7 mouse cellular contexts compared by ENCODE assay signal in genomic region chr12:39048958-39049357, GRCm38 (mm10).
DNase-seq lines count a peak whose midpoint lies in the region; ATAC-seq and TF ChIP-seq lines count a peak whose summit lies in the region.

No protein-coding gene starts in this region.

- H3K4me1 ChIP-seq in kidney, adult 2 months (ENCODE audit: control insufficient read depth, insufficient read depth, low read length), result no peaks in the 10 kb centered on the region
- no peaks in the 10 kb centered on the region for H3K4me1 ChIP-seq in kidney, embryonic 14.5 days (ENCODE audit: control insufficient read depth, insufficient read depth, low read length)
- H3K4me1 ChIP-seq in E14TG2a.4 (replicated peaks; ENCODE audit: low read depth, low read length), result no peaks in the 10 kb centered on the region
- H3K4me1 ChIP-seq in thymus, adult 2 months (replicated peaks; ENCODE audit: control insufficient read depth, insufficient read depth, low read length), result no peaks in the 10 kb centered on the region

- peak; percentile 8 for DNase-seq in kidney, adult 2 months
- DNase-seq in R1 (ENCODE audit: low read depth, low spot score), result peak; percentile 61
- DNase-seq in thymus, adult 2 months, result no peak
- DNase-seq in thymus, postnatal 14 days, result no peak

- H3K27ac ChIP-seq in kidney, adult 2 months (ENCODE audit: insufficient read depth, low read depth, low read length), result no peak overlapping the region
- no peak overlapping the region for H3K27ac ChIP-seq in kidney, embryonic 14.5 days (ENCODE audit: low read depth, low read length)
- no peak overlapping the region for H3K27ac ChIP-seq in thymus, adult 2 months (ENCODE audit: control insufficient read depth, insufficient read depth, low read length)

- no peaks in the 10 kb centered on the region for H3K9me3 ChIP-seq in kidney, embryonic 14.5 days (ENCODE audit: control insufficient read depth, low read length)
- H3K9me3 ChIP-seq in E14TG2a.4 (ENCODE audit: low read length), result no peaks in the 10 kb centered on the region

- H3K27me3 ChIP-seq in kidney, adult 2 months (replicated peaks; ENCODE audit: control insufficient read depth, insufficient read depth, low read length), result no peaks in the 10 kb centered on the region
- no peaks in the 10 kb centered on the region for H3K27me3 ChIP-seq in kidney, embryonic 14.5 days (ENCODE audit: control insufficient read depth, insufficient read depth, low read length)
- no peaks in the 10 kb centered on the region for H3K27me3 ChIP-seq in E14TG2a.4 (ENCODE audit: insufficient read depth, low read length)
- no peaks in the 10 kb centered on the region for H3K27me3 ChIP-seq in thymus, adult 2 months (ENCODE audit: control insufficient read depth, insufficient read depth, low read length)

- H3K4me2 ChIP-seq in kidney, embryonic 14.5 days (replicated peaks; ENCODE audit: low read depth, low read length), result no peak overlapping the region

- no peak overlapping the region for H3K4me3 ChIP-seq in kidney, adult 2 months (ENCODE audit: insufficient read depth, low read depth, low read length)
- H3K4me3 ChIP-seq in kidney, embryonic 14.5 days (ENCODE audit: low read length), result no peak overlapping the region
- no peak overlapping the region for H3K4me3 ChIP-seq in E14TG2a.4 (replicated peaks; ENCODE audit: low read length)
- H3K4me3 ChIP-seq in thymus, adult 2 months (ENCODE audit: control insufficient read depth, insufficient read depth, low read length), result no peak overlapping the region

- H3K36me3 ChIP-seq in kidney, adult 2 months (ENCODE audit: control insufficient read depth, insufficient read depth, low read length), result no peaks in the 10 kb centered on the region
- H3K36me3 ChIP-seq in kidney, embryonic 14.5 days (ENCODE audit: control insufficient read depth, insufficient read depth, low read length), result no peaks in the 10 kb centered on the region
- H3K36me3 ChIP-seq in E14TG2a.4 (ENCODE audit: insufficient read depth, low read length), result no peaks in the 10 kb centered on the region
- no peaks in the 10 kb centered on the region for H3K36me3 ChIP-seq in thymus, adult 2 months (ENCODE audit: control insufficient read depth, insufficient read depth, low read length)

- H3K9ac ChIP-seq in kidney, embryonic 14.5 days (ENCODE audit: low read depth, low read length), result no peak overlapping the region

- no peak for TF ChIP-seq POLR2A in kidney, adult 2 months (IDR thresholded peaks at IDR 0.05; ENCODE audit: low read depth, low read length)
- no peak for TF ChIP-seq POLR2A in thymus, adult 2 months (IDR thresholded peaks at IDR 0.05; ENCODE audit: control insufficient read depth, extremely low read depth, insufficient read depth, low read length, poor library complexity)

- ATAC-seq in kidney, embryonic 14.5 days (ENCODE audit: low FRiP score, low TSS enrichment), result no peak
- ATAC-seq in common myeloid progenitor, adult 5-6 weeks (replicated peaks; ENCODE audit: low read depth, poor library complexity, severe bottlenecking), result 0 out of 2 replicates have a peak, but pooled peaks have one; percentile 54

- WGBS in kidney, adult 2 months, result 84% methylated on average over 1 of the region's 1 CpGs
- WGBS in kidney, embryonic 14.5 days, result 82% methylated on average over 1 of the region's 1 CpGs
- WGBS in thymus, adult 2 months, result 79% methylated on average over 1 of the region's 1 CpGs

- TF ChIP-seq CTCF in kidney, adult 2 months (conservative IDR thresholded peaks at IDR 0.05; ENCODE audit: insufficient read depth, insufficient read length, low read depth, low read length), result peak; percentile 31; the same call in 1 of the 2 replicates
- TF ChIP-seq CTCF in E14TG2a.4 (conservative IDR thresholded peaks at IDR 0.05; ENCODE audit: low read length), result peak; percentile 58
- TF ChIP-seq CTCF in thymus, adult 2 months (IDR thresholded peaks at IDR 0.05; ENCODE audit: borderline replicate concordance, control insufficient read depth, extremely low read depth, insufficient read depth, low read length, poor library complexity), result no peak

Comparison
In these comparisons a context has a peak if more than half of its experiments do, and no peak if none do; other contexts are left out.
1. DNase-seq: peak in kidney, adult 2 months (single experiment) and R1 (single experiment); none in thymus, adult 2 months (single experiment) and thymus, postnatal 14 days (single experiment).